Mouse (Mus musculus): ENCODE data around the gene Rab11fip3.

- TF ChIP-seq POLR2A (IDR thresholded peaks at IDR 0.05; ENCODE audit: borderline replicate concordance, control insufficient read depth, low read depth, low read length) (no peak), CTCF (IDR thresholded peaks at IDR 0.05; ENCODE audit: control insufficient read depth, insufficient read depth, low read length) (no peak)
Observed at GRCm38 (mm10) chr17:25979829-25980738, 89.3 kb downstream of the Rab11fip3 start.
